Mouse (Mus musculus) adrenal gland, adult (tissue): ENCODE data around the gene Homer2.

Source experiments
- DNase-seq, 2 experiments: peaks; one replicate each; pipeline ENCODE4 v3.0.0; 2022 to 2023; ENCODE audit warnings: low spot score in 1 of 2; ENCODE audit not compliant: inconsistent age in 2 of 2

Gene Homer2

GRCm38 (mm10) chr7:81707471-81708140 is at the start of gene Homer2:
Homer2 (minus strand) TSS chr7:81707527.
- DNase-seq, result peak; percentile 13 to 25

GRCm38 (mm10) chr7:81747956-81748355 is 40.6 kb upstream of the Homer2 start:
- DNase-seq, result no peak

GRCm38 (mm10) chr7:81744145-81744544 is 36.8 kb upstream of the Homer2 start:
- DNase-seq, result peak; percentile 75 to 76

GRCm38 (mm10) chr7:81740010-81740409 is 32.7 kb upstream of the Homer2 start:
- no peak for DNase-seq

- DNase-seq, result no peak
Measured at GRCm38 (mm10) chr7:81738720-81739385, 31.5 kb upstream of the Homer2 start.

GRCm38 (mm10) chr7:81735300-81736048 is 28.1 kb upstream of the Homer2 start:
- no peak for DNase-seq

GRCm38 (mm10) chr7:81732183-81733089 is 25.1 kb upstream of the Homer2 start:
- DNase-seq, result no peak

- no peak for DNase-seq
Measured at GRCm38 (mm10) chr7:81731181-81731651, 23.9 kb upstream of the Homer2 start.

GRCm38 (mm10) chr7:81729787-81730186 is 22.5 kb upstream of the Homer2 start:
- DNase-seq, result no peak

- no peak for DNase-seq
Measured at GRCm38 (mm10) chr7:81727716-81728115, 20.4 kb upstream of the Homer2 start.

GRCm38 (mm10) chr7:81726728-81727005 is 19.3 kb upstream of the Homer2 start:
- DNase-seq, result no peak

GRCm38 (mm10) chr7:81725986-81726727 is 18.8 kb upstream of the Homer2 start:
- no peak for DNase-seq

GRCm38 (mm10) chr7:81723851-81724250 is 16.5 kb upstream of the Homer2 start:
- DNase-seq, result no peak

GRCm38 (mm10) chr7:81721271-81721670 is 13.9 kb upstream of the Homer2 start:
- DNase-seq, result no peak

- no peak for DNase-seq
Measured at GRCm38 (mm10) chr7:81719216-81719661, 11.9 kb upstream of the Homer2 start.

GRCm38 (mm10) chr7:81718657-81719056 is 11.3 kb upstream of the Homer2 start:
- no peak for DNase-seq

- peak; percentile 57 to 66 for DNase-seq
Measured at GRCm38 (mm10) chr7:81710166-81710565, 2.8 kb upstream of the Homer2 start.

- DNase-seq, result no peak
Measured at GRCm38 (mm10) chr7:81708165-81708564, 838 bp upstream of the Homer2 start.

- peak; percentile 46 to 60 for DNase-seq
Measured at GRCm38 (mm10) chr7:81706416-81707391, 623 bp downstream of the Homer2 start.
